Mouse (Mus musculus) kidney, postnatal 36 days (tissue): ENCODE results near the gene Celf5.
A peak's percentile ranks its signal among the peaks of the same experiment; 100 is the strongest.

Source experiments
- DNase-seq, 2 experiments: peaks; one replicate each; pipeline ENCODE4 v3.0.0; 2021 to 2022; ENCODE audit warnings: mixed read lengths in 2 of 2

The Celf5 gene

GRCm38 (mm10) chr10:81482533-81482889 lies at the start of gene Celf5:
Gene Celf5, minus strand, starts transcription at chr10:81482709.
- peak in 1 of 2 experiments; percentile 69 for DNase-seq

- peak; percentile 78 to 94 for DNase-seq
Measured at GRCm38 (mm10) chr10:81526779-81527178, 44.3 kb upstream of the Celf5 start.

GRCm38 (mm10) chr10:81525017-81525694 lies 42.6 kb upstream of the Celf5 start:
- no peak for DNase-seq

- DNase-seq = no peak
Measured at GRCm38 (mm10) chr10:81524051-81524605, 41.6 kb upstream of the Celf5 start, which contains the start of gene Gna15. Gene Gna15, minus strand, starts transcription at chr10:81524225.

GRCm38 (mm10) chr10:81523570-81523969 lies 41.1 kb upstream of the Celf5 start:
- DNase-seq = no peak

- no peak for DNase-seq
Measured at GRCm38 (mm10) chr10:81523142-81523541, 40.6 kb upstream of the Celf5 start.

GRCm38 (mm10) chr10:81519978-81520365 lies 37.5 kb upstream of the Celf5 start:
- DNase-seq = no peak

GRCm38 (mm10) chr10:81519227-81519977 lies 36.9 kb upstream of the Celf5 start:
- no peak for DNase-seq

- DNase-seq = peak; percentile 78 to 90
Measured at GRCm38 (mm10) chr10:81518546-81518945, 36.0 kb upstream of the Celf5 start.

- no peak for DNase-seq
Measured at GRCm38 (mm10) chr10:81517227-81517626, 34.7 kb upstream of the Celf5 start.

GRCm38 (mm10) chr10:81513798-81514197 lies 31.3 kb upstream of the Celf5 start:
- no peak for DNase-seq

GRCm38 (mm10) chr10:81510246-81510810 lies 27.8 kb upstream of the Celf5 start:
- no peak for DNase-seq

- DNase-seq = no peak
Measured at GRCm38 (mm10) chr10:81507691-81508489, 25.4 kb upstream of the Celf5 start.

GRCm38 (mm10) chr10:81507095-81507494 lies 24.6 kb upstream of the Celf5 start:
- DNase-seq = no peak

- no peak for DNase-seq
Measured at GRCm38 (mm10) chr10:81505016-81505664, 22.6 kb upstream of the Celf5 start.

- peak; percentile 84 to 95 for DNase-seq
Measured at GRCm38 (mm10) chr10:81502658-81503057, 20.1 kb upstream of the Celf5 start.

GRCm38 (mm10) chr10:81501863-81502262 lies 19.4 kb upstream of the Celf5 start:
- no peak for DNase-seq

GRCm38 (mm10) chr10:81500032-81500431 lies 17.5 kb upstream of the Celf5 start, which contains the start of gene S1pr4:
Gene S1pr4, minus strand, starts transcription at chr10:81500132.
- DNase-seq = no peak

GRCm38 (mm10) chr10:81499250-81499901 lies 16.9 kb upstream of the Celf5 start:
- peak; percentile 63 to 67 for DNase-seq

- no peak for DNase-seq
Measured at GRCm38 (mm10) chr10:81498316-81499249, 16.1 kb upstream of the Celf5 start.
